Mouse (Mus musculus) retina, embryonic 14.5 days (tissue): ENCODE results near the gene Os9.

Experiments
- DNase-seq: peaks from one replicate; pipeline ENCODE4 v3.0.0-alpha.2; 2015; ENCODE audit warnings: low spot score

Gene Os9

GRCm38 (mm10) chr10:127145303-127145702, 24.4 kb upstream of the Os9 start:
- no peak for DNase-seq

- DNase-seq: no peak
Measured at GRCm38 (mm10) chr10:127144536-127144935, 23.6 kb upstream of the Os9 start.

DNA sequence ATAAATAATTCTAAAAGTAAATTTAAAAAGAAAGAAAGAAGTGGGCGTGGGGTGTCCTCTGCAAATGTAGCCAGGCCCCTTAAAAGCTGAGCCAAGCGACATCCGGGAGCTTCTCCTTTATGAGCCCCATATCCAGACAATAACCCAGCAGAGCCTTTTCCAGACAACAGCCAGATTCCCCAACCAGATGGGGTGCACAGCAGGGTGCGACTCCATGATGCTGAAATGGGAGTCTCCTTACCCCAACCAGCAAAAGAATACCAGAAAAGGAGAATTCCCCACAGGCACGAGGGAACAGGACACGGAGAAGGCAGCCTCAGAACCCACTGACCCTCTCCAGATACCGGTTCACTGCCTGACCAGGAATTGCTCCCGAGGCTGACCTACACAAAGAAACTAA, 22.3 kb upstream of the Os9 start:
- no peak for DNase-seq

GRCm38 (mm10) chr10:127141500-127141899, 20.6 kb upstream of the Os9 start:
- no peak for DNase-seq

DNA sequence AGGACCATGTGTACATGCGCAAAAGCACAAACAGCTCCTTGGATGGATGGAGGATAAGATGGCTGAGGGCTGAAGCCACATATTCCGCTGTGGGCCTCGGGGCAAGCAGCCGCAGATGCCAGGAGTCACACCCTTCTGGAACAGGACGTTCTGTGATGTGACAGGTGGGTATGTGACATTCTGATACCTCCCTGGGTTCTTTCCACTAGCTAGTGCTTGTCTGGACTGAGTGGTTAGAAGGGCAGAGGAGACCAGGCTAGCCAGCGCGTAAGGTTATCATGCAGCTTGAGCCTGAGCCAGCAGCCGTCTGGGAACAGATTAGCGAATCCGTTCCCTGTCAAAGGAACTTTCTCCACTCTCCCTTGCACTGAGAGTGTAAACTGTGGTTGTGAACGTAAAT, 20.0 kb upstream of the Os9 start:
- DNase-seq: no peak

DNA sequence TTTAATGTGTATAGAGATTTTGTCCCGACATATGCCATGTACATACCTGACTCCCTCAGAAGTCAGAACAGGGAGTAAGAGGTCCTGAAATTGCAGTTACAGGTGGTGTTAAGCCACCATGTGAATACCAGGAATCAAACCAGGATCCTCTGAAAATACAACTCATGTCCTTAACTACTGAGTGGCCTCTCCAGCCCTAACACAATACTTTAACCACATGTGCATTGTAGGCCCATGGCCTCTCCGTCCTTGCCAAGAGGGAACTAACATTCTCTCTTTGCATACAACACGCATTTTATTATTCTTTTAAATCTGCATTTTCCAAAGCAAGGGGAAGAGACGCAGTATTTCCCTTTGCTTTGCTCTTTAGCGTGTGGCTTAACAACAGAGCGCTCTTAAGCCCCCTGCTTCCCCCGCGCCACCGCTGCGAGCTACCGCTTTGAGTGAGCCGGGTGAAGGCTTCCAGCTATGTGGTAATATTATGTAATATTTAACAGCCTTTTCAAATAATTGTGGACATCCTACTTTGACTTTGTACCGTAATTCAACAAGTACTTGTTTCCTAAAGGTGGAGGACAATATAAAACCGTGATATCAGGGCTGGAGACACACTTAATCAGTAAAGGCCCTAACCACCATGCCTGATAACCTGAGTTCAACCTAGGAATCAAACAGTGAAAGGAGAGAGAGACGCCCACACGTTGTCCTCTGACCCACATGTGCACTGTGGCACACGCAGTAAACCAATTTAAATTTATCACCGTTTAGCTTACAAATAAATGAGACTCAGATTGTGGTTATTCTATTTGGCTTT, 17.6 kb upstream of the Os9 start:
- no peak for DNase-seq

DNA sequence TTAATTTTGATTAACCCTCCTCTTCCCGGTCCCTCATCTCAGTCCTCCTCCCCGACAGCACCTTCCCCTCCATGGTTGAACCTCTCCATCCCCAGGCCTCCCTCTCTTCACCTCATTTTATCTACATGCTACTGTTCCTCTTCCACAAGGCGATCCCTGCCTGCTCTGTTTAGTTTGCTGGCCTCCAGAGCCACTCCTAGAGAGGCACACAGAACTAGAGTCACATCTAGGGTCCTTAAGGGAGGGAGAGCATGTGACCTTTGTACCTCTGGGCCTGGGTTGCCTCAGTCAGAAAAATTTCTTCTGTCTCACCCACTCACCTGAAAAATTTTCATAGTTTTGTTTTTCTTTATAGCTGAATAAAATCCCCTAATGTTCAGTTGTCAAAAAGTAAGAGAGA, 17.0 kb upstream of the Os9 start:
- DNase-seq: no peak

DNA sequence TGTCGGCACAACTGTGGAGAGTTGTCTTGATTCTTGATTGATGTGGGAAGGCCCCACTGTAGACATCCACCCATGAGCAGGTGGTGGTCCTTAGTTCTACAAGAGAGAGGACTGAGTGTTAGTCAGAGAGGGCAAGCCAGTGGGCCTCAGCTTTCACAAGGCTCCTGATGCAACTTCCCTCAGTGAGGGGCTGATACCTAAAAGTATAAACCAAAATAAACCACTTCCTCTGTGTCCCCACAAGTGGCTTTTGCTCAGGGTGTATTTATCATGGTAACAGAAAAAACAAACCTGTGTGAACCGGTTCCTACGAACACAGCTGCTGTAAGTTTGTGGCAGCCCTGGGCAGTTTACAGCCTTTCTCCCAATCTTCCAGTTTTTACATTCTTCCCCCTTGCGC, 15.6 kb upstream of the Os9 start:
- DNase-seq: no peak

- no peak for DNase-seq
Measured at GRCm38 (mm10) chr10:127135118-127135836, 14.3 kb upstream of the Os9 start.

GRCm38 (mm10) chr10:127134394-127135035, 13.6 kb upstream of the Os9 start:
- DNase-seq: peak; percentile 11

- no peak for DNase-seq
Measured at GRCm38 (mm10) chr10:127132469-127132868, 11.5 kb upstream of the Os9 start.

- DNase-seq: no peak
Measured at GRCm38 (mm10) chr10:127129431-127129830, 8.5 kb upstream of the Os9 start.

- DNase-seq: no peak
Measured at GRCm38 (mm10) chr10:127127711-127128279, 6.9 kb upstream of the Os9 start.

- no peak for DNase-seq
Measured at GRCm38 (mm10) chr10:127126579-127126978, 5.6 kb upstream of the Os9 start.

DNA sequence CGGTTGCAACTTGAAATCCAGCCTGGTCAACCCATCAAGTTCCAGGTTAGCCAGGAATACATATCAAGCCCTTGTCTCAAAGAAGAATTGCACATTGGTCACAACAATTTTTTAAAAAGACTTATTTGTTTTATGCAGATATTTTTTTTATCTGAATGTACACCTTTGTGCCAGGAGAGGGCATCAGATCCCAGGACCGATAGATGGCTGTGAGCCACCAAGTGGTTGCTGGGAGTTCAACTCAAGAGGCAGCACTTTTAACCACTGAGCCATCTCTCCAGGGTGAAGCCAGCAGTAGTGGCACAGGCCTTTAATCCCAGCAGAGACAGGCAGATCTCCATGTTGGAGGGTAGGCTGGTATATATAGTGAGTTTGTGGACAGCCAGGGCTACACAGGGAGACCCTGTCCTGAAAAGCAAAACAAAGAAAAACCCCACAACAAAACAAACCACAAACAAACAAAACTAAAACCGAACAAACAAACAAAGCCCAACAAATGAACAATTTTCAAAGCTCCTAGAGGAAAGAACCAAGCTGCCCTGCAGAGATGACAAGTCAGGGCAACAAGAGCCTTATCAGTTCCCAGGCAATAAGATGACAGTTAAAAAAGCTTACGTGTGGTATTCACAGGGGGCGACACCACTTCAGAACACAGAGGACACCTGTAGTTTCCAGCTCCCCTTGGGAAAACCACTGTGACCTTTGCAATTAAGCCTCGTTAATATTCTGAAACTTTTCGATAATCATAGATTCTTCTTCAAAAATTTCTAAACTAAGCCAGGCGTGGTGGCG, 4.5 kb upstream of the Os9 start:
- DNase-seq: peak; percentile 55

GRCm38 (mm10) chr10:127123436-127123805, 2.5 kb upstream of the Os9 start:
- DNase-seq: peak; percentile 86

DNA sequence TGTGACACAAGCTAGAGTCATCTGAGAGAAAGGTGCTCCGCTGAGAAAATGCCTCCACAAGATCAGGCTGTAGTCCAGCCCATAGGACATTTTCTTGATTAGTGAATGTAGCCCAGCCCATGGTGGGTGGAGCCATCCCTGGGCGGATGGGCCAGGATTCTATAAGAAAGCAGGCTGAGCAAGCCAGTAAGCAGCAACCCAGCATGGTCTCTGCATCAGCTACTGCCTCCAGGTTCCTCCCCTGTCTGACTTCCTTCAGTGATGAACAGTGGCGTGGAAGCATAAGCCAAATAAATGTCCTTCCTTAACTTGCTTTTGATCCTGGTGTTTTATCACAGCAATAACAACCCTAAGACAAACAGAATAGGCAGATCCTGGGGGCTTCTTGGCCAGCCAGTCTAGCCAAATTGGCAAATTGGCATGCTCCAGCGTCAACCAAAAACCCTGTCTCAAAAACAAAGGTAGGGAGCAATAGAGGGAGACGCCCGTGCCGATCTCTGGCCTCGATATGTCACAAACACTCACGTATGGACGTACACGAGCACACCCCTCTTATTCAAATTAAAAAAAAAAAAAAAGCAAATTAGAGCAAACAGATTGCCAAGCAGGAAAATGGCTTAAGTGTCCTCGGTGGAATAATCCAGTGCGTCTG, 2.0 kb upstream of the Os9 start:
- peak; percentile 68 for DNase-seq

- no peak for DNase-seq
Measured at GRCm38 (mm10) chr10:127122018-127122417, 1.1 kb upstream of the Os9 start.

- DNase-seq: no peak
Measured at GRCm38 (mm10) chr10:127120301-127121065, 448 bp downstream of the Os9 start.

DNA sequence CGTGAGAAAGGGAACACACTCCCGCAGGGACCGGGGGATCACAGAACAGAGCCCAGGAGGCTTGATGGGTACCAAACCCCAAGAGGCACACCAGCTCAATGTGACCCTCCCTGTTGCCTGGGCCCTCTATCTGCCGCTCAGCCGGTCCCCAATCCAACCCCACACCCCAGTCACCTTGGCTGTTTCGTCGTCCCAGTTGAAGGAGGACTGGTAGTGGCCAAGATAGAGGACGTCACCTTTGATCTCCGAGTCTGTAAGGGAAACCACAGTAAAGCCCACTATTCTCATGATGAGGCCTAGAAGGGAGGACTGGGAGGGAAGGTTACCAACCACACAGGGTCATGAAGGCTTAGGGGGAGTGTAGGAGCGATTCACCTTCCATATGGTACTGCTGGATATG, 1.7 kb downstream of the Os9 start:
- DNase-seq: no peak

- no peak for DNase-seq
Measured at GRCm38 (mm10) chr10:127118470-127118869, 2.5 kb downstream of the Os9 start.
